Mouse (Mus musculus) T-helper 17 cell (primary cell): Measurements from ENCODE around the gene Ppp4r1.

Experiments
- in situ Hi-C, 2 experiments: fragments of 300-600 bp; cut with MboI, MseI; formaldehyde crosslinking; loops; 1 replicate in 1 of 2; 2 replicates in 1 of 2; pipeline ENCODE4 v1.15.1; 2025; ENCODE audit warnings: high pct_unique_total_duplicates in 2 of 2

Ppp4r1 gene

GRCm38 (mm10) chr17:65885697-65886529, 103.5 kb downstream of the Ppp4r1 start, which contains the start of gene Ralbp1:
TSS of gene Ralbp1 (minus strand) at chr17:65885798.
- in situ Hi-C loops = no loop called here

GRCm38 (mm10) chr17:65886571-65886970, 104.2 kb downstream of the Ppp4r1 start:
- in situ Hi-C loops = no loop called here

DNA sequence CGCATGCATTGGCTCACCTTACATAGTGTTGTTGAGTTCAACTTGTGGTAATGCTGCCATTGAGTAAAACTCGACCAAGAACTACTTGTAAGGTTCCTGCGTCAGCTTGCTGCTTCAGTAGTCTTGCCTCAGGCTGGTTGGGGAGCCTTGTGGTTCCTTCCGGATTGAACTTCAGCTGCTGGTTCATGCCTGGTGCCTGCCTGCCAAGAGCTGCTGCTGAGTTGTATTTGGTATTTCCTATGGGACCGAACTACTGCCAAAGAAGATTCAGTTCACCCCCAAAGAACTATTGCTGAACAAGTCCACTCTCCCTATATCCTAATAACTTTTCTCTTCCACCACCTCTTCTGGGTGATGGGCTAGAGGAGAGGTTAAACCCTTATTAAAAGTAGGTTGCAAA, 107.1 kb downstream of the Ppp4r1 start:
- in situ Hi-C loops = no loop called here
